Mouse (Mus musculus): ENCODE measurements at regions not wholly inside any gene's neighbourhood (a gene's known extent, or its start where the extent isn't known, plus 50 kb on each side); places are given as distances from the start of the nearest gene placed in this dataset.

GRCm38 (mm10) chr11:26773122-26773796 lies 179.5 kb upstream of the Vrk2 start:
- TF ChIP-seq HCFC1 (IDR thresholded peaks at IDR 0.05; ENCODE audit: low read depth, low read length) (no peak), ELF1 (IDR thresholded peaks at IDR 0.05; ENCODE audit: low read depth, low read length) (no peak), MYC (IDR thresholded peaks at IDR 0.05; ENCODE audit: low read depth, low read length) (no peak), MAFK (IDR thresholded peaks at IDR 0.05; ENCODE audit: insufficient replicate concordance, low read length) (no peak), UBTF (IDR thresholded peaks at IDR 0.05; ENCODE audit: low read depth, low read length) (no peak), ZMIZ1 (IDR thresholded peaks at IDR 0.05; ENCODE audit: low read depth, low read length) (no peak), JUN (IDR thresholded peaks at IDR 0.05; ENCODE audit: insufficient read depth, low read depth, low read length) (no peak), ZNF384 (IDR thresholded peaks at IDR 0.05; ENCODE audit: low read depth, low read length) (no peak), TBP (conservative IDR thresholded peaks at IDR 0.05; ENCODE audit: low read depth, low read length) (no peak), MAZ (IDR thresholded peaks at IDR 0.05; ENCODE audit: low read depth, low read length) (no peak), SIN3A (IDR thresholded peaks at IDR 0.05; ENCODE audit: low read length) (no peak), POLR2A (IDR thresholded peaks at IDR 0.05; ENCODE audit: low read depth, low read length) (no peak), RCOR1 (conservative IDR thresholded peaks at IDR 0.05; ENCODE audit: low read depth, low read length) (no peak), JUND (conservative IDR thresholded peaks at IDR 0.05; ENCODE audit: low read depth, low read length) (no peak), ETS1 (conservative IDR thresholded peaks at IDR 0.05; ENCODE audit: low read depth, low read length) (no peak), E2F4 (IDR thresholded peaks at IDR 0.05; ENCODE audit: insufficient replicate concordance, low read depth, low read length) (no peak), BHLHE40 (IDR thresholded peaks at IDR 0.05; ENCODE audit: low read depth, low read length) (no peak), EP300 (IDR thresholded peaks at IDR 0.05; ENCODE audit: low read length) (no peak), RAD21 (IDR thresholded peaks at IDR 0.05; ENCODE audit: low read depth, low read length) (no peak), PAX5 (IDR thresholded peaks at IDR 0.05; ENCODE audit: low read length) (no peak)
- Histone ChIP-seq H3K9me3 (replicated peaks; ENCODE audit: low read length) (peaks cover 2% of the 10 kb centered on the region), H3K9ac (ENCODE audit: insufficient read depth, low read depth) (no peak overlapping the region), H3K4me1 (ENCODE audit: control insufficient read depth in 1 of 2, insufficient read depth in 2 of 2) (0 out of 4 replicates have a peak, but pooled peaks cover 0 to 4% of the 10 kb centered on the region in 2 experiments), H3K27ac (ENCODE audit: insufficient read depth, low read depth) (no peak overlapping the region), H3K27me3 (replicated peaks) (no peaks in the 10 kb centered on the region), H3K79me2 (replicated peaks; ENCODE audit: control insufficient read depth, extremely low read depth, insufficient read depth, poor library complexity, severe bottlenecking) (no peaks in the 10 kb centered on the region), H3K4me2 (ENCODE audit: insufficient read depth, low read depth, poor library complexity, severe bottlenecking) (no peak overlapping the region), H3K4me3 (replicated peaks in 1 of 3; ENCODE audit: low read depth in 2 of 3, low read length in 2 of 3, poor library complexity in 1 of 3) (no peak overlapping the region), H3K36me3 (replicated peaks in 1 of 2; ENCODE audit: control insufficient read depth in 1 of 2, insufficient read depth in 1 of 2, low read length in 1 of 2) (no peaks in the 10 kb centered on the region)
- dilution Hi-C loops (cut with MboI; ENCODE audit: extremely low pct_ligation_motif_present, extremely low pct_unique_long_range_greater_than_20kb, low sequenced_read_pairs) (no loop called here), in situ Hi-C loops (cut with MboI; ENCODE audit: low pct_ligation_motif_present, low pct_unique_long_range_greater_than_20kb, low sequenced_read_pairs) (no loop called here)
- no peak for DNase-seq (ENCODE audit: extremely low read depth)

DNA sequence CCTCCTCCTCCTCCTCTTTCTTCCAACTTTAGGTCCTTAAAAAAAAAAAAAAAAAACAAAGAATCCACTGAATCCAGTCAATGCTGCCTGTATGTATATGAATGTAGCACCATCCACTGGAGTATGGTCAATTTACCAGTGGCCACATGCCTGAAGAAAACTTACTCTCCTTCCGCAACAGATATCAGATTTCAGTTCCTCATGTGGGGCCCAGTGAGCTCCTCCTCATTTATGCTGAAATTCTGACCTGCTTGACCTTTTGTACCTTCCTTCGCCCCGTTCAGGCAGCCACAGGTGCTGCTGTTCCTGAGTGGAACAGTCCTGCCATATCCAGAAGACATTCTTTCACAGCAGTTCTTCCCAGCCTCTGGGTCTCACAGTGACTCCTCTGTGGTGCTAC lies 161.8 kb upstream of the Vrk2 start:
- Histone ChIP-seq H3K9ac (ENCODE audit: insufficient read depth, low read depth) (no peak overlapping the region), H3K27ac (ENCODE audit: insufficient read depth, low read depth) (no peak overlapping the region), H3K4me3 (replicated peaks in 1 of 3; ENCODE audit: low read depth in 2 of 3, low read length in 2 of 3, poor library complexity in 1 of 3) (no peak overlapping the region), H3K36me3 (replicated peaks in 1 of 2; ENCODE audit: control insufficient read depth in 1 of 2, insufficient read depth in 1 of 2, low read length in 1 of 2) (no peaks in the 10 kb centered on the region), H3K27me3 (replicated peaks) (no peaks in the 10 kb centered on the region), H3K9me3 (replicated peaks; ENCODE audit: low read length) (no peaks in the 10 kb centered on the region), H3K4me2 (ENCODE audit: insufficient read depth, low read depth, poor library complexity, severe bottlenecking) (no peak overlapping the region), H3K79me2 (replicated peaks; ENCODE audit: control insufficient read depth, extremely low read depth, insufficient read depth, poor library complexity, severe bottlenecking) (no peaks in the 10 kb centered on the region), H3K4me1 (ENCODE audit: control insufficient read depth in 1 of 2, insufficient read depth in 2 of 2) (peaks cover 4 to 10% of the 10 kb centered on the region in 2 experiments; a peak in 2 of 4 replicates)
- TF ChIP-seq EP300 (IDR thresholded peaks at IDR 0.05; ENCODE audit: low read length), result peak; percentile 19; the same call in 1 of the 2 replicates
- peak; percentile 27; the same call in 1 of the 2 replicates for TF ChIP-seq IRF4 (IDR thresholded peaks at IDR 0.05; ENCODE audit: low read depth, low read length)
- no peak for TF ChIP-seq UBTF (IDR thresholded peaks at IDR 0.05; ENCODE audit: low read depth, low read length)
- TF ChIP-seq ELF1 (IDR thresholded peaks at IDR 0.05; ENCODE audit: low read depth, low read length), result peak; percentile 32; the same call in 1 of the 2 replicates
- TF ChIP-seq HCFC1 (IDR thresholded peaks at IDR 0.05; ENCODE audit: low read depth, low read length), result no peak
- TF ChIP-seq CTCF (conservative IDR thresholded peaks at IDR 0.05 in 1 of 2, IDR thresholded peaks at IDR 0.05 in 1 of 2; ENCODE audit: low read depth in 2 of 2, low read length in 2 of 2), result peak in 1 of 2 experiments; percentile 40; a peak in 2 of 4 replicates
- peak; percentile 43 for TF ChIP-seq RAD21 (IDR thresholded peaks at IDR 0.05; ENCODE audit: low read depth, low read length)
- TF ChIP-seq ZNF384 (IDR thresholded peaks at IDR 0.05; ENCODE audit: low read depth, low read length), result peak; percentile 80
- peak; percentile 25; the same call in 1 of the 2 replicates for TF ChIP-seq SMC3 (IDR thresholded peaks at IDR 0.05; ENCODE audit: low read depth, low read length)
- TF ChIP-seq NRF1 (IDR thresholded peaks at IDR 0.05; ENCODE audit: low read depth, low read length), result no peak
- no peak for TF ChIP-seq KAT2A (IDR thresholded peaks at IDR 0.05; ENCODE audit: insufficient replicate concordance, low read length)
- peak; percentile 49; the same call in 1 of the 2 replicates for TF ChIP-seq MYC (IDR thresholded peaks at IDR 0.05; ENCODE audit: low read depth, low read length)
- TF ChIP-seq MAX (IDR thresholded peaks at IDR 0.05; ENCODE audit: low read length), result peak; percentile 27; the same call in 1 of the 2 replicates
- in situ Hi-C loops (cut with MboI; ENCODE audit: low pct_ligation_motif_present, low pct_unique_long_range_greater_than_20kb, low sequenced_read_pairs), result no loop called here
- dilution Hi-C loops (cut with MboI; ENCODE audit: extremely low pct_ligation_motif_present, extremely low pct_unique_long_range_greater_than_20kb, low sequenced_read_pairs), result no loop called here
- peak; percentile 52 for DNase-seq (ENCODE audit: extremely low read depth)
